Mouse (Mus musculus): ENCODE measurements around the gene Morn1. TPM values are rescaled to one million over a fixed set of nuclear protein-coding genes. Genes with fewer than 3 reads are reported as not detected.

Gene Morn1
- total and polyA plus RNA-seq, 2 experiments from 2014 or later, result 9.0 to 10.0 TPM

GRCm38 (mm10) chr4:155153389-155154072 is 67.2 kb downstream of the Morn1 start:
- H3K4me2 ChIP-seq (ENCODE audit: low read depth, low read length), result no peak overlapping the region
- ATAC-seq (no peak), DNase-seq (ENCODE audit: low spot score) (no peak)
- H3K4me3 ChIP-seq (ENCODE audit: low read length), result no peak overlapping the region
- H3K9ac ChIP-seq (replicated peaks; ENCODE audit: low read length), result no peak overlapping the region
- H3K27me3 ChIP-seq (ENCODE audit: insufficient read depth, low read length), result no peaks in the 10 kb centered on the region
- WGBS, result 80% methylated on average over 3 of the region's 3 CpGs
- H3K27ac ChIP-seq, result no peak overlapping the region
- peaks cover 31% of the 10 kb centered on the region for H3K36me3 ChIP-seq (ENCODE audit: insufficient read depth, low read length)
- no peak for TF ChIP-seq CTCF (IDR thresholded peaks at IDR 0.05; ENCODE audit: low read depth)
- no peaks in the 10 kb centered on the region for H3K9me3 ChIP-seq (ENCODE audit: low read length)
- peaks cover 6% of the 10 kb centered on the region; the same call in 1 of the 2 replicates for H3K4me1 ChIP-seq (ENCODE audit: insufficient read depth, low read length)

- Histone ChIP-seq H3K9ac (replicated peaks; ENCODE audit: low read length) (no peak overlapping the region), H3K36me3 (ENCODE audit: insufficient read depth, low read length) (peaks cover 41% of the 10 kb centered on the region), H3K9me3 (ENCODE audit: low read length) (no peaks in the 10 kb centered on the region), H3K27ac (no peak overlapping the region), H3K27me3 (ENCODE audit: insufficient read depth, low read length) (no peaks in the 10 kb centered on the region), H3K4me1 (ENCODE audit: insufficient read depth, low read length) (peaks cover 6% of the 10 kb centered on the region; the same call in 1 of the 2 replicates), H3K4me2 (ENCODE audit: low read depth, low read length) (no peak overlapping the region), H3K4me3 (ENCODE audit: low read length) (no peak overlapping the region)
- ATAC-seq (no peak), DNase-seq (ENCODE audit: low spot score) (no peak)
- 70% methylated on average over 11 of the region's 11 CpGs for WGBS
- no peak for TF ChIP-seq CTCF (IDR thresholded peaks at IDR 0.05; ENCODE audit: low read depth)
Measured at GRCm38 (mm10) chr4:155154986-155155385, 68.6 kb downstream of the Morn1 start.

- no peak for ATAC-seq
- no peak overlapping the region for H3K4me3 ChIP-seq (ENCODE audit: low read length)
- H3K36me3 ChIP-seq (ENCODE audit: insufficient read depth, low read length), result peaks cover 41% of the 10 kb centered on the region
- H3K27ac ChIP-seq, result no peak overlapping the region
- H3K9ac ChIP-seq (replicated peaks; ENCODE audit: low read length), result no peak overlapping the region
- H3K27me3 ChIP-seq (ENCODE audit: insufficient read depth, low read length), result no peaks in the 10 kb centered on the region
- H3K9me3 ChIP-seq (ENCODE audit: low read length), result no peaks in the 10 kb centered on the region
- H3K4me1 ChIP-seq (ENCODE audit: insufficient read depth, low read length), result peaks cover 6% of the 10 kb centered on the region; the same call in 1 of the 2 replicates
- WGBS, result 89% methylated on average over 17 of the region's 17 CpGs
- DNase-seq (ENCODE audit: low spot score), result no peak
- TF ChIP-seq CTCF (IDR thresholded peaks at IDR 0.05; ENCODE audit: low read depth), result no peak
- no peak overlapping the region for H3K4me2 ChIP-seq (ENCODE audit: low read depth, low read length)
Measured at GRCm38 (mm10) chr4:155156734-155157133, 70.4 kb downstream of the Morn1 start.

DNA sequence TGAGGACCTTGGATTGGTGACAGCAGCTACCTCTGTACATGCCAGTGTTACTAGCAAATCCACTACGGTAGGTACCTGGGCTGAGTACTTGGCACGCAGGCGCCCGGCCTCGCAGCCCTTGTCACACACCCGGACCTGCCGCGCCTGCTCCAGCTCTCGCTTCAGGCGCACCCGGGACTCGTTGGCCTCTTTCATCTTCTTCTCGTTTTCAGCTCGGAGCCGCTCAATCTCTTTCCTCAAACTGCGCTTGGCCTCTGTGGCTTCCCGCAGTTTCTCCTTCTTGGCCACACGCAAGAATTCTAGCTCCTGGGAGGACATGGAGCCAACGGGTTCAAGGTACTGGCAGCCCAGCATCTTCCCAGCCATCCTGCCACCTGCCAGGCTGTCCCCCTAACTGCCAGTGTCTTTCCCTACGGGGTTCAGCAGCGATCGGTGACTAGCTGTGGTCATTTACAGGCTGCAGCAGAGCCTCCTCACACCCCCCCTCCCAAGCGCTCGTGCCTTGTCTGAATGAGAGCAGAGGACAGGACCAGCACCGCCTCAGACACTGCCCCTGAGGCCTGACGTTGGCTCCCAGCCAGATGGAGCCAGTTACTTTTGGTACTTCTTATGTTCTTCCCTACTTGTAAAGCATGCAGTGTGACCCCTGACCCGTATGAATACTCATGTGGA is 71.6 kb downstream of the Morn1 start:
- no peaks in the 10 kb centered on the region for H3K27me3 ChIP-seq (ENCODE audit: insufficient read depth, low read length)
- TF ChIP-seq CTCF (IDR thresholded peaks at IDR 0.05; ENCODE audit: low read depth), result no peak
- H3K9me3 ChIP-seq (ENCODE audit: low read length), result no peaks in the 10 kb centered on the region
- no peak overlapping the region for H3K9ac ChIP-seq (replicated peaks; ENCODE audit: low read length)
- H3K4me1 ChIP-seq (ENCODE audit: insufficient read depth, low read length), result peaks cover 3% of the 10 kb centered on the region; the same call in 1 of the 2 replicates
- ATAC-seq (no peak), DNase-seq (ENCODE audit: low spot score) (no peak)
- H3K27ac ChIP-seq, result no peak overlapping the region
- WGBS, result 75% methylated on average over 27 of the region's 27 CpGs
- H3K4me2 ChIP-seq (ENCODE audit: low read depth, low read length), result no peak overlapping the region
- H3K36me3 ChIP-seq (ENCODE audit: insufficient read depth, low read length), result peaks cover 41% of the 10 kb centered on the region
- no peak overlapping the region for H3K4me3 ChIP-seq (ENCODE audit: low read length)

- DNase-seq (ENCODE audit: low spot score) (no peak), ATAC-seq (no peak)
- Histone ChIP-seq H3K27me3 (ENCODE audit: insufficient read depth, low read length) (no peaks in the 10 kb centered on the region), H3K27ac (no peak overlapping the region), H3K9ac (replicated peaks; ENCODE audit: low read length) (no peak overlapping the region), H3K4me1 (ENCODE audit: insufficient read depth, low read length) (peaks cover 8% of the 10 kb centered on the region; the same call in 1 of the 2 replicates), H3K36me3 (ENCODE audit: insufficient read depth, low read length) (peaks cover 41% of the 10 kb centered on the region), H3K4me2 (ENCODE audit: low read depth, low read length) (no peak overlapping the region), H3K9me3 (ENCODE audit: low read length) (no peaks in the 10 kb centered on the region), H3K4me3 (ENCODE audit: low read length) (no peak overlapping the region)
- 80% methylated on average over 8 of the region's 8 CpGs for WGBS
- TF ChIP-seq CTCF (IDR thresholded peaks at IDR 0.05; ENCODE audit: low read depth), result no peak
Measured at GRCm38 (mm10) chr4:155158543-155158917, 72.2 kb downstream of the Morn1 start.

GRCm38 (mm10) chr4:155162433-155163319 is 76.3 kb downstream of the Morn1 start:
- Histone ChIP-seq H3K4me3 (ENCODE audit: low read length) (no peak overlapping the region), H3K36me3 (ENCODE audit: insufficient read depth, low read length) (peaks cover 16% of the 10 kb centered on the region; the same call in 1 of the 2 replicates), H3K27ac (no peak overlapping the region), H3K9me3 (ENCODE audit: low read length) (no peaks in the 10 kb centered on the region), H3K4me1 (ENCODE audit: insufficient read depth, low read length) (peaks cover 23% of the 10 kb centered on the region; the same call in 1 of the 2 replicates), H3K4me2 (ENCODE audit: low read depth, low read length) (no peak overlapping the region), H3K27me3 (ENCODE audit: insufficient read depth, low read length) (no peaks in the 10 kb centered on the region), H3K9ac (replicated peaks; ENCODE audit: low read length) (no peak overlapping the region)
- ATAC-seq (no peak), DNase-seq (ENCODE audit: low spot score) (no peak)
- no peak for TF ChIP-seq CTCF (IDR thresholded peaks at IDR 0.05; ENCODE audit: low read depth)
- 81% methylated on average over 7 of the region's 7 CpGs for WGBS
